Mouse (Mus musculus) spleen, adult 2 months (tissue): ENCODE measurements around the gene Dlx6.

Experiments
- CTCF ChIP-seq: fragments of 200-500 bp; IDR thresholded peaks from 2 replicates; pipeline ENCODE4 v1.5.1; 2011; ENCODE audit warnings: mild to moderate bottlenecking, inconsistent platforms; ENCODE audit not compliant: insufficient read depth, insufficient read length, insufficient replicate concordance; ENCODE audit errors: extremely low read depth
- POLR2A ChIP-seq: fragments of 200-500 bp; IDR thresholded peaks from 2 replicates; pipeline ENCODE4 v1.6.1; 2011; ENCODE audit warnings: low read depth, low read length, inconsistent platforms

DNA sequence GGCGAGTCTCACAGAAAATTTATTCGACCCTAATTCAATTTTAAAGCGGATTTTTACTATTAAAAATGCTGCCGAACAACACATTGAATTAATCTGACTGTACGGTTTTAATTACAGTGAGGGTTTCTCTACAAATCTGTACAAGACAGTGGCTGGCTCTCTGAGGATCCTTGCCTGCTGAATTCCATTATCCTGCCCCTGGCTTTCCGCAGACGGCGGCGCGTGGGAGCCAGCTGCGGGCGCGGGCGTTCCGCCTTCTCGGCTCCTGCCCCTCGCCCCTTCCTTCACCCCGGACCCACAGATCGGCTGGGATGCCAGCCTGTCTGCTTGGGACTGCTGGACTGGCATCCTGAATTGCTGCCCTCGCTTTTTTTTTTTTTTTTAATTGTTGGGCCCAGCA is 6.8 kb upstream of the Dlx6 start:
- TF ChIP-seq CTCF (no peak), POLR2A (no peak)
